Mouse (Mus musculus): ENCODE measurements around the gene Arid3a. TPM values are rescaled to one million over a fixed set of nuclear protein-coding genes. Genes with fewer than 3 reads are reported as not detected.
"Not testable (repeated sequence)": the region's sequence is repeated elsewhere in the genome, so short reads cannot be mapped to it uniquely, and the experiment has no call there.

Gene Arid3a
- 5.2 and 7.0 TPM in 2 replicates for polyA plus RNA-seq (2012; rRNA removed)

GRCm38 (mm10) chr10:79926491-79927323 lies at the start of gene Arid3a:
Gene Arid3a (plus strand): TSS chr10:79927043.
- DNase-seq (ENCODE audit: low read depth): peak; percentile 96
- no peak for TF ChIP-seq CTCF (IDR thresholded peaks at IDR 0.05; ENCODE audit: borderline replicate concordance, extremely low read depth, insufficient read depth, insufficient read length)
- TF ChIP-seq POLR2A (IDR thresholded peaks at IDR 0.05; ENCODE audit: borderline replicate concordance, extremely low read depth, insufficient read depth, insufficient read length, poor library complexity, severe bottlenecking): 0 out of 2 replicates have a peak, but pooled peaks have one; percentile 4

GRCm38 (mm10) chr10:79877174-79877573 lies 49.7 kb upstream of the Arid3a start:
- TF ChIP-seq POLR2A (IDR thresholded peaks at IDR 0.05; ENCODE audit: borderline replicate concordance, extremely low read depth, insufficient read depth, insufficient read length, poor library complexity, severe bottlenecking) (no peak), CTCF (IDR thresholded peaks at IDR 0.05; ENCODE audit: borderline replicate concordance, extremely low read depth, insufficient read depth, insufficient read length) (no peak)
- no peak for DNase-seq (ENCODE audit: low read depth)

- no peak for DNase-seq (ENCODE audit: low read depth)
- TF ChIP-seq CTCF (IDR thresholded peaks at IDR 0.05; ENCODE audit: borderline replicate concordance, extremely low read depth, insufficient read depth, insufficient read length) (no peak), POLR2A (IDR thresholded peaks at IDR 0.05; ENCODE audit: borderline replicate concordance, extremely low read depth, insufficient read depth, insufficient read length, poor library complexity, severe bottlenecking) (no peak)
Measured at GRCm38 (mm10) chr10:79877757-79878156, 49.1 kb upstream of the Arid3a start.

GRCm38 (mm10) chr10:79879527-79879926 lies 47.3 kb upstream of the Arid3a start:
- DNase-seq (ENCODE audit: low read depth): no peak
- TF ChIP-seq POLR2A (IDR thresholded peaks at IDR 0.05; ENCODE audit: borderline replicate concordance, extremely low read depth, insufficient read depth, insufficient read length, poor library complexity, severe bottlenecking) (no peak), CTCF (IDR thresholded peaks at IDR 0.05; ENCODE audit: borderline replicate concordance, extremely low read depth, insufficient read depth, insufficient read length) (no peak)

- DNase-seq (ENCODE audit: low read depth): no peak
- TF ChIP-seq POLR2A (IDR thresholded peaks at IDR 0.05; ENCODE audit: borderline replicate concordance, extremely low read depth, insufficient read depth, insufficient read length, poor library complexity, severe bottlenecking) (no peak), CTCF (IDR thresholded peaks at IDR 0.05; ENCODE audit: borderline replicate concordance, extremely low read depth, insufficient read depth, insufficient read length) (no peak)
Measured at GRCm38 (mm10) chr10:79880721-79881120, 46.1 kb upstream of the Arid3a start.

- TF ChIP-seq POLR2A (IDR thresholded peaks at IDR 0.05; ENCODE audit: borderline replicate concordance, extremely low read depth, insufficient read depth, insufficient read length, poor library complexity, severe bottlenecking) (no peak), CTCF (IDR thresholded peaks at IDR 0.05; ENCODE audit: borderline replicate concordance, extremely low read depth, insufficient read depth, insufficient read length) (no peak)
- no peak for DNase-seq (ENCODE audit: low read depth)
Measured at GRCm38 (mm10) chr10:79881981-79882380, 44.9 kb upstream of the Arid3a start.

- no peak for TF ChIP-seq POLR2A (IDR thresholded peaks at IDR 0.05; ENCODE audit: borderline replicate concordance, extremely low read depth, insufficient read depth, insufficient read length, poor library complexity, severe bottlenecking)
- TF ChIP-seq CTCF (IDR thresholded peaks at IDR 0.05; ENCODE audit: borderline replicate concordance, extremely low read depth, insufficient read depth, insufficient read length): peak; percentile 92
- DNase-seq (ENCODE audit: low read depth): peak; percentile 83
Measured at GRCm38 (mm10) chr10:79883297-79884084, 43.4 kb upstream of the Arid3a start.

- TF ChIP-seq CTCF (IDR thresholded peaks at IDR 0.05; ENCODE audit: borderline replicate concordance, extremely low read depth, insufficient read depth, insufficient read length) (no peak), POLR2A (IDR thresholded peaks at IDR 0.05; ENCODE audit: borderline replicate concordance, extremely low read depth, insufficient read depth, insufficient read length, poor library complexity, severe bottlenecking) (no peak)
- no peak for DNase-seq (ENCODE audit: low read depth)
Measured at GRCm38 (mm10) chr10:79884446-79884845, 42.4 kb upstream of the Arid3a start.

- not testable (repeated sequence) for DNase-seq (ENCODE audit: low read depth)
Measured at GRCm38 (mm10) chr10:79884938-79885337, 41.9 kb upstream of the Arid3a start.

GRCm38 (mm10) chr10:79886054-79886453 lies 40.8 kb upstream of the Arid3a start, which contains the start of gene Elane:
Gene Elane (plus strand): TSS chr10:79886247.
- DNase-seq (ENCODE audit: low read depth): no peak
- TF ChIP-seq POLR2A (IDR thresholded peaks at IDR 0.05; ENCODE audit: borderline replicate concordance, extremely low read depth, insufficient read depth, insufficient read length, poor library complexity, severe bottlenecking): no peak
- no peak for TF ChIP-seq CTCF (IDR thresholded peaks at IDR 0.05; ENCODE audit: borderline replicate concordance, extremely low read depth, insufficient read depth, insufficient read length)

GRCm38 (mm10) chr10:79886611-79887010 lies 40.2 kb upstream of the Arid3a start:
- TF ChIP-seq CTCF (IDR thresholded peaks at IDR 0.05; ENCODE audit: borderline replicate concordance, extremely low read depth, insufficient read depth, insufficient read length) (no peak), POLR2A (IDR thresholded peaks at IDR 0.05; ENCODE audit: borderline replicate concordance, extremely low read depth, insufficient read depth, insufficient read length, poor library complexity, severe bottlenecking) (no peak)
- DNase-seq (ENCODE audit: low read depth): no peak
